Mouse (Mus musculus) olfactory bulb, adult 2 months (tissue): Measurements from ENCODE around the gene Vcan. TPM values are rescaled to one million over a fixed set of nuclear protein-coding genes. Genes with fewer than 3 reads are reported as not detected.

ENCODE experiments used
- H3K27ac ChIP-seq: fragments of 200-500 bp; 2 replicates; pipeline ENCODE4 v1.5.1; 2012; ENCODE audit warnings: low read depth, low read length; ENCODE audit not compliant: insufficient read depth
- H3K4me1 ChIP-seq: fragments of 200-500 bp; 2 replicates; pipeline ENCODE4 v1.6.1; 2012; ENCODE audit warnings: low read length; ENCODE audit not compliant: control insufficient read depth, insufficient read depth
- H3K4me3 ChIP-seq: fragments of 200-500 bp; 2 replicates; pipeline ENCODE4 v1.5.1; 2012; ENCODE audit warnings: mild to moderate bottlenecking, low read depth, low read length, moderate library complexity; ENCODE audit not compliant: insufficient read depth
- CTCF ChIP-seq: fragments of 200-500 bp; IDR thresholded peaks from 2 replicates; pipeline ENCODE4 v1.5.1; 2012; ENCODE audit warnings: low read depth, mild to moderate bottlenecking, low read length, moderate library complexity; ENCODE audit not compliant: insufficient read depth
- POLR2A ChIP-seq: fragments of 200-500 bp; IDR thresholded peaks from 2 replicates; pipeline ENCODE4 v1.6.1; 2012; ENCODE audit warnings: mild to moderate bottlenecking, low read depth, low read length, moderate library complexity; ENCODE audit not compliant: insufficient read depth
- WGBS: fragments of 180-500 bp; shearing (Covaris S2); methylation state at CpG from one replicate; pipeline ENCODE4 v1.1.7; 2018; 5-methylcytosine and 5-hydroxymethylcytosine counted together
- polyA plus RNA-seq: library from polyadenylated mRNA; stranded (reverse); fragments of >200 nt; gene quantifications from 2 replicates; pipeline ENCODE4 v1.2.4, GENCODE M21; 2012; ENCODE audit warnings: low replicate concordance; ENCODE audit not compliant: missing spikeins, insufficient read depth, insufficient read length

Gene Vcan
- polyA plus RNA-seq, 1 experiment: not detected

DNA sequence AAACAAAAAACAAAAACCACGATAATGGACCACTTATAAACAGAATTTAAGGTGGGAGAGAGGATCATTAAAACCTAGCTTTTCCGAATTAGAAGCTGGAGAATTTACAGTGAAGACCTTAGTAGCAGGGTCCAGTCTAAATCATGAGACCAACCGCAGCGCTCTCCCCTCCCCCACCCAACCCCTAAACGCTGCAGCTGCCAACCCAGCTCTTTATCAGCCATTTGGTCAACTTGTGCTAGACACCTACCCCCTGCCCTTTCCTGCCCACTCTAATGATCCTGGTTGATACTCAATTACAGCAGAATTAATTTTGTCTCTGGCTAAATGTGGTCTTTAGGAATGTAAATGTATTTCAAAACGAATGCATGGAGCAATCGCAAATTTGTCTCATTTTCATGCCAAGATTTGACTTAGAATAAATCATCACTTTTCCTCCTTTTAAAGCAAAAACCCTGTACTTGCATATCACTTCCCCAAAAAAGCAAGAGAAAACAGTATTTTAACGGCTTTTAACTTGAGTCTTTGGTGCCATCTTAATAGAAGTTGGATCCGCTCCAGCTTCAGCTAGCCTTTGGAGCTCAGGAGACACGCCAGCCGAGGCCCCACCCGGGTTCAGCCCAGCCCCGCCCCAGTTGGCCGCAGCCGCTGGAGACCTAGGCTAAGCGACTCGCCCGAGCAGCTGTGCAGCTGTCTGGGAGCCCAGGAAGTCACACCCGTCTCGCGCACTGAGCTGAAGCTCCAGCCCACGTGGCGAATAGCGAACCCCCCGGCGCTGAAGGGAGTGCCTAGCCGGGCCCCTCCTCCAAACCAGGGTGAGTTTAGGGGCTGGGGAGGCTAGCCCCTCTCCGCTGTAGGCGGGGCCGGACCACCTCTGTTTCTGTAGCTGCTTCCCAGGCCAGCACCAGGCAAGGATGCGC is 3.3 kb downstream of the Vcan start:
- Histone ChIP-seq H3K4me3 (peak overlapping the region; percentile 68), H3K4me1 (peaks cover 19% of the 10 kb centered on the region), H3K27ac (no peak overlapping the region)
- WGBS: 3% methylated on average over 31 of the region's 31 CpGs
- no peak for TF ChIP-seq CTCF
- TF ChIP-seq POLR2A: no peak

DNA sequence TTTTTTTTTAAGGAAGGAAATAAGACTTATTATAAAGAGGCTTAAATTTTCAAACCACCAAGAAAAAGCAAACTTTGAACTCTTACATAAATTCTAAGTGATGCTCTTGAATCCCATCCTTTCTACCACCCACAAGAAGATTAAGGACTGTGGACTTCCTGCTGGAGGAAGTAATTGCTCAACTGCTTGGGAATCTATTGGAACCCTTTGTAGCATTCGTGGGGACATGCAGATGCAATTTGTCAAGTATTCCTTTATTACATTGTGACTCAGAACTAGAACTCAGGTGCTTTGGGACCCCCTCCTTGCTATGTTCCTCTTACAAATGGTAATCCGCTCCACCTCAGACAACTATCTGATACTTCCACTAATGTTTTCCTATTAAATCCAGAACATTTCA is 4.0 kb downstream of the Vcan start:
- WGBS: 62% methylated on average over 2 of the region's 2 CpGs
- Histone ChIP-seq H3K27ac (no peak overlapping the region), H3K4me1 (peaks cover 19% of the 10 kb centered on the region), H3K4me3 (no peak overlapping the region)
- no peak for TF ChIP-seq CTCF
- no peak for TF ChIP-seq POLR2A

DNA sequence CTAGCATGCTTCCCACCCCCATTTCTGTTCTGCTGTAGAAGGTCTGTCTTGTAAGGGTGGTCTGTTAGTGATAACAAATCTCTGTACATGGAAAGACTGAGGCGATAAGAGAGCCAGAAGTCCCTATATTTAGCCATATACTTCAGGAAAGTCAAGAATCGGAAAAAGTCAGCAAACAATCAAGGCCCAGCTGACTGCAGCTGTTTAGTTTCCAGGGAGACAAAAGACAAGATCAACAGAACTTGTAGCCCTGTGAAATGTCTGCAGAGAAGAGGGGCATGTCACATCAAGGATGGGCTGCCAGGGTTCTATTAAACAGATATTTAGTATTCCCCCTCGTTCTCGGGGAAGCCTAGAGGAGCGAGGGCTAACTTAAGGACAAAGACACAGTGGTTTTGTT is 7.2 kb downstream of the Vcan start:
- Histone ChIP-seq H3K4me1 (no peaks in the 10 kb centered on the region; the same call in 1 of the 2 replicates), H3K4me3 (no peak overlapping the region), H3K27ac (no peak overlapping the region)
- TF ChIP-seq CTCF (no peak), POLR2A (no peak)
- WGBS: 71% methylated on average over 5 of the region's 5 CpGs

DNA sequence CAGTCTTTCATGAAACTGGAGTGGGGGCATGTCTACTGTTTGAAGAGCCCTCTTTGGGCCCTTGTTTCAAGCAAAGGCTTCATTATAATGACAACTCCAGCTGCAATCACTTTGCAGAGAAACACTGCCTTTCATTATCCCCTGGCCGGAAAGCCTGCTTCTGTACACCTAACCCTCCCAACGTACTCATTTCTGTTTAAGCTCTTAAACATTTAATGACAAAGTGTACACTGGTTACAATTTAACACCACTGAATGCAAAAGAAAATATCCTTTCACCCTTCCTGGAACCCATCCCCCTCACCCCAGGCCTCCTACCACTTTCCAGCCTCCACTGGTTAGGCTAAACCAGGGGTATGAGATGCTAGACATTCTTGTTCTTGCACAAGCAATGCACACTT is 15.8 kb downstream of the Vcan start:
- TF ChIP-seq POLR2A (no peak), CTCF (no peak)
- no peaks in the 10 kb centered on the region for H3K4me1 ChIP-seq
- no peak overlapping the region for H3K27ac ChIP-seq
- no peak overlapping the region for H3K4me3 ChIP-seq
- WGBS: 66% methylated on average over 2 of the region's 2 CpGs

DNA sequence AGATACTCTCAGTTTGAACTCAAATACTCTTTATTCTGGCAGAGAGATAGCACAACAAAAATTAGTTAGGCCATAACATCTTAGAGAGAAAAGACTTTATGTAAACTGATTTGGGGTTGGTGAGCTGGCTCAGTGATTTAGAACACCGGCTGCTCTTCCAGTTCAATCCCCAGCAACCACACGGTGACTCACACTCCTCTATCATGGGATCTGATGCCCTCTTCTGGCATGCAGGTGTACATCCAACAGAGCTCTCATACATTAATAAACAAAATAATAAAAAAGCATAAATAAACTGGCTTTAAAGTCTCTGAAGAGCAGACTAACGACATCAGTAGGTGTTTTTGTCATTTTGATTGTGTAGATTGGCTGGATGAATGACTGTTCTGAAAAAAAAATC is 21.8 kb downstream of the Vcan start:
- H3K4me3 ChIP-seq: no peak overlapping the region
- TF ChIP-seq CTCF: no peak
- no peak for TF ChIP-seq POLR2A
- H3K4me1 ChIP-seq: no peaks in the 10 kb centered on the region
- no peak overlapping the region for H3K27ac ChIP-seq
- WGBS: 53% methylated on average over 3 of the region's 3 CpGs

DNA sequence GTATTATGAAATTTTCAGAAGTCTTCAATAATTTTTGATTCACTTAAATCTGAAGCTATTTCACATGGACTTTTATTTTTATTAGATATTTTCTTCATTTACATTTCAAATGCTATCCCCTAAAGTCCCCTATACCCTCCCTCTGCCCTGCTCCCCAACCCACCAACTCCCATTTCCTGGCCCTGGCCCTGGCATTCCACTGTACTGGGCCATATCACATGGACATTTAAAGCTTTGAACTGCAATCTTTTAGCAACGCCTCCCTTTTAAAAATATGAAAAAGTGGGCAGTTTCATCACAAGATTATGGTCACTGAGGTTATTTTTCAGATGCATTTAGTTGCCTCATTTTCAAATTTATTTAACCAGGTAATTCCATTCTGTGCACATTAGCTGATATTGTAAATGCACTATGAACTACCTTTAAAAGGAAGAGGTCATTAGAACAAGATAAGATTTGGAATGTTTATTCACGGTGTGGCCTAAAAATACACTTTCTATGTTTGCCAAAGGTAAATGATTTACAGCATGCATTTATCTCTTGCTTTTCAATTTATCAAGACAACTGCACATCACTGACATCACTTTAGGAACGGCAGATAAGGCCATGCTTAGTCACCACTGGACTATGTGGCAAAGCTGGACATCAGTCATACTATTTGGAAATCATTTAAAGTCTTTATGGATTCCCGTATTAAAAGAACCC is 32.7 kb downstream of the Vcan start:
- no peak overlapping the region for H3K27ac ChIP-seq
- H3K4me3 ChIP-seq: no peak overlapping the region
- WGBS: 93% methylated on average over 4 of the region's 4 CpGs
- TF ChIP-seq CTCF (no peak), POLR2A (no peak)
- H3K4me1 ChIP-seq: no peaks in the 10 kb centered on the region

DNA sequence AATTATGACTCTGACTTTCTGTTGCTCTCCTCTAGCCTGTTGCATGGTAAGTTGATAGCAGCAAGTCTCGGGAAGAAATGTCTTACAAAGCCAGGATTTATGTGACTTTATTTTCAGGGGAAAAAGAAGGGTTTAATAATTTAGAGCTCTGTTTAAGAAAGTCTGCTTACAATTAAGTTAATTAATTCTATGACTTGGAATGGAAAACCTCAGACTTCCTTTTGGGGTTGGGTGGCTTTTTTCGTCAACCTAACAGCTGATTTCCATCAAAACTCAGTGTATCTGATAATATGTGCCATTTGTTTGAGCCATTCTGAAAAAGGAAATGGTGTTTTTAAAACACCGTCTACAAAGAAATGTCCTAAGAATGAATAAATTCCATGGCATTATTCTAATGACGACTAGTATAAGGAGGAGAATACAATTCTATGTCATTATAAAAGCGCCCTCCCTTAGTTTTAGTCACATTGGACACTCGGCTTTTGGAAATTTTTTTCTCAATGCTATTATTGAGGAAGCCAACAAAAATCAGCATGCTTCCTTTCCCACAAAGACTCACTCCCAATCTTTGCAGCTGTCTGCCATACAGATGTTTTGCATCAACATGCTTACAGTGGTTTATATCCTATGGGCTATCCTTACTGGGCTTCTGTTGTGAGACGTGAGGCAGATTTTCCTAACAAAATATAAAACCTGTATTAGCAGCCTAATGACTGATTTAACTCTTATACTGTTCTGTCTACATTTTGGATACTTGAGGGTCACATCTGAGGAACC is 34.0 kb downstream of the Vcan start:
- TF ChIP-seq CTCF: no peak
- no peak for TF ChIP-seq POLR2A
- WGBS: 75% methylated on average over 7 of the region's 7 CpGs
- Histone ChIP-seq H3K4me1 (no peaks in the 10 kb centered on the region), H3K27ac (no peak overlapping the region), H3K4me3 (no peak overlapping the region)

DNA sequence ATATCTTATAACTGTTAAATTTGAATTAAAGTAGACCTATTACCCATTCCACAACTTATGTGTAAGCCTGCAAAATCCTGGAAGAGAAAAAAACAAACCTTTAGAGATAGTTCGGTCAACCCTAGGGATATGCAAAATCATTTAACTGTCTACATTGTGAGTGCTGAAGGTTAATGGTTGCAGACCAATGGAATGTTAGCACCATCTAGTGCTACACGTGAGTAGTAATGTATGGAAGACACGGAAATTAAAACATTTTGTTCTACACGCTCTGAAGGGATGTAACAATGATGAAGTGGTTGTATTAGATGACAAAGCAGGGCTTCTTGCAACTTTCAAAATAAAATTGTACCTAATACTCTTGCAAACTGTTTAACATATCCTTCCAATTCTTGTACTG is 39.9 kb downstream of the Vcan start:
- no peak overlapping the region for H3K27ac ChIP-seq
- WGBS: 88% methylated on average over 4 of the region's 4 CpGs

More for the DNA sequence above, 39.9 kb downstream of the Vcan start:
- H3K4me3 ChIP-seq: no peak overlapping the region
- no peak for TF ChIP-seq CTCF
- no peaks in the 10 kb centered on the region for H3K4me1 ChIP-seq
